Mouse (Mus musculus): ENCODE data around the gene Cnr2. TPM values are rescaled to one million over a fixed set of nuclear protein-coding genes. Genes with fewer than 3 reads are reported as not detected.

Gene Cnr2
- polyA plus RNA-seq, 1 experiment from 2014 or later, result 0.43 TPM

- Histone ChIP-seq H3K4me3 (ENCODE audit: low read length) (no peak overlapping the region; the same call in 1 of the 2 replicates), H3K4me1 (ENCODE audit: control insufficient read depth, insufficient read depth, low read length) (peaks cover 37% of the 10 kb centered on the region)
Measured at GRCm38 (mm10) chr4:135874564-135875535, 20.3 kb upstream of the Cnr2 start.

GRCm38 (mm10) chr4:135875546-135875945 lies 19.6 kb upstream of the Cnr2 start:
- peaks cover 35% of the 10 kb centered on the region for H3K4me1 ChIP-seq (ENCODE audit: control insufficient read depth, insufficient read depth, low read length)
- no peak overlapping the region for H3K4me3 ChIP-seq (ENCODE audit: low read length)
- 40% methylated on average over 7 of the region's 7 CpGs for WGBS
- H3K27me3 ChIP-seq (replicated peaks; ENCODE audit: control insufficient read depth, insufficient read depth, low read length), result no peaks in the 10 kb centered on the region
- H3K27ac ChIP-seq (ENCODE audit: low read length), result peak overlapping the region; percentile 75
- H3K9me3 ChIP-seq (ENCODE audit: control insufficient read depth, low read length), result no peaks in the 10 kb centered on the region
- no peak overlapping the region; the same call in 1 of the 2 replicates for H3K4me2 ChIP-seq (ENCODE audit: low read depth, low read length)
- H3K36me3 ChIP-seq (ENCODE audit: control insufficient read depth, insufficient read depth, low read length), result no peaks in the 10 kb centered on the region; the same call in 1 of the 2 replicates
- no peak for ATAC-seq
- peak overlapping the region; percentile 61; the same call in 1 of the 2 replicates for H3K9ac ChIP-seq (ENCODE audit: low read depth, low read length)

More at GRCm38 (mm10) chr4:135874564-135875535, 20.3 kb upstream of the Cnr2 start:
- no peak for ATAC-seq
- no peaks in the 10 kb centered on the region for H3K9me3 ChIP-seq (ENCODE audit: control insufficient read depth, low read length)
- no peaks in the 10 kb centered on the region for H3K27me3 ChIP-seq (replicated peaks; ENCODE audit: control insufficient read depth, insufficient read depth, low read length)
- peak overlapping the region; percentile 100 for H3K27ac ChIP-seq (ENCODE audit: low read length)
- H3K9ac ChIP-seq (ENCODE audit: low read depth, low read length), result peak overlapping the region; percentile 82; the same call in 1 of the 2 replicates
- no peaks in the 10 kb centered on the region; the same call in 1 of the 2 replicates for H3K36me3 ChIP-seq (ENCODE audit: control insufficient read depth, insufficient read depth, low read length)
- WGBS, result 82% methylated on average over 10 of the region's 10 CpGs
- H3K4me2 ChIP-seq (ENCODE audit: low read depth, low read length), result peak overlapping the region; percentile 76; the same call in 1 of the 2 replicates

- no peaks in the 10 kb centered on the region for H3K9me3 ChIP-seq (ENCODE audit: control insufficient read depth, low read length)
- no peaks in the 10 kb centered on the region for H3K27me3 ChIP-seq (replicated peaks; ENCODE audit: control insufficient read depth, insufficient read depth, low read length)
- WGBS, result 6% methylated on average over 9 of the region's 9 CpGs
- peak overlapping the region; percentile 61; the same call in 1 of the 2 replicates for H3K9ac ChIP-seq (ENCODE audit: low read depth, low read length)
- no peaks in the 10 kb centered on the region; the same call in 1 of the 2 replicates for H3K36me3 ChIP-seq (ENCODE audit: control insufficient read depth, insufficient read depth, low read length)
- H3K4me2 ChIP-seq (ENCODE audit: low read depth, low read length), result peak overlapping the region; percentile 59
- H3K27ac ChIP-seq (ENCODE audit: low read length), result peak overlapping the region; percentile 75
- peak overlapping the region; percentile 16; the same call in 1 of the 2 replicates for H3K4me3 ChIP-seq (ENCODE audit: low read length)
- ATAC-seq, result peak; percentile 5; the same call in 1 of the 2 replicates
- peaks cover 34% of the 10 kb centered on the region for H3K4me1 ChIP-seq (ENCODE audit: control insufficient read depth, insufficient read depth, low read length)
Measured at GRCm38 (mm10) chr4:135875991-135876582, 19.1 kb upstream of the Cnr2 start.

GRCm38 (mm10) chr4:135876583-135877020 lies 18.6 kb upstream of the Cnr2 start:
- H3K4me3 ChIP-seq (ENCODE audit: low read length), result peak overlapping the region; percentile 16
- H3K4me1 ChIP-seq (ENCODE audit: control insufficient read depth, insufficient read depth, low read length), result peaks cover 31% of the 10 kb centered on the region
- H3K36me3 ChIP-seq (ENCODE audit: control insufficient read depth, insufficient read depth, low read length), result no peaks in the 10 kb centered on the region; the same call in 1 of the 2 replicates
- H3K27me3 ChIP-seq (replicated peaks; ENCODE audit: control insufficient read depth, insufficient read depth, low read length), result no peaks in the 10 kb centered on the region
- peak overlapping the region; percentile 61 for H3K9ac ChIP-seq (ENCODE audit: low read depth, low read length)
- H3K4me2 ChIP-seq (ENCODE audit: low read depth, low read length), result peak overlapping the region; percentile 59
- H3K27ac ChIP-seq (ENCODE audit: low read length), result peak overlapping the region; percentile 75
- WGBS, result 1% methylated on average over 16 of the region's 16 CpGs
- no peaks in the 10 kb centered on the region for H3K9me3 ChIP-seq (ENCODE audit: control insufficient read depth, low read length)
- peak; percentile 6; the same call in 1 of the 2 replicates for ATAC-seq

- Histone ChIP-seq H3K4me1 (ENCODE audit: control insufficient read depth, insufficient read depth, low read length) (peaks cover 26% of the 10 kb centered on the region), H3K36me3 (ENCODE audit: control insufficient read depth, insufficient read depth, low read length) (no peaks in the 10 kb centered on the region), H3K4me3 (ENCODE audit: low read length) (no peak overlapping the region), H3K27ac (ENCODE audit: low read length) (no peak overlapping the region), H3K4me2 (ENCODE audit: low read depth, low read length) (no peak overlapping the region), H3K9ac (ENCODE audit: low read depth, low read length) (no peak overlapping the region), H3K9me3 (ENCODE audit: control insufficient read depth, low read length) (no peaks in the 10 kb centered on the region), H3K27me3 (replicated peaks; ENCODE audit: control insufficient read depth, insufficient read depth, low read length) (no peaks in the 10 kb centered on the region)
- WGBS, result 63% methylated on average over 2 of the region's 2 CpGs
- no peak for ATAC-seq
Measured at GRCm38 (mm10) chr4:135877742-135878141, 17.5 kb upstream of the Cnr2 start.

GRCm38 (mm10) chr4:135879021-135879420 lies 16.2 kb upstream of the Cnr2 start:
- Histone ChIP-seq H3K27ac (ENCODE audit: low read length) (no peak overlapping the region), H3K4me3 (ENCODE audit: low read length) (no peak overlapping the region), H3K36me3 (ENCODE audit: control insufficient read depth, insufficient read depth, low read length) (no peaks in the 10 kb centered on the region), H3K4me1 (ENCODE audit: control insufficient read depth, insufficient read depth, low read length) (peaks cover 26% of the 10 kb centered on the region), H3K9ac (ENCODE audit: low read depth, low read length) (no peak overlapping the region), H3K9me3 (ENCODE audit: control insufficient read depth, low read length) (no peaks in the 10 kb centered on the region), H3K27me3 (replicated peaks; ENCODE audit: control insufficient read depth, insufficient read depth, low read length) (no peaks in the 10 kb centered on the region), H3K4me2 (ENCODE audit: low read depth, low read length) (no peak overlapping the region)
- no peak for ATAC-seq
- 73% methylated on average over 6 of the region's 6 CpGs for WGBS

- Histone ChIP-seq H3K9ac (ENCODE audit: low read depth, low read length) (no peak overlapping the region), H3K4me3 (ENCODE audit: low read length) (no peak overlapping the region), H3K4me1 (ENCODE audit: control insufficient read depth, insufficient read depth, low read length) (peaks cover 18% of the 10 kb centered on the region), H3K36me3 (ENCODE audit: control insufficient read depth, insufficient read depth, low read length) (no peaks in the 10 kb centered on the region), H3K9me3 (ENCODE audit: control insufficient read depth, low read length) (no peaks in the 10 kb centered on the region), H3K4me2 (ENCODE audit: low read depth, low read length) (no peak overlapping the region), H3K27ac (ENCODE audit: low read length) (no peak overlapping the region), H3K27me3 (replicated peaks; ENCODE audit: control insufficient read depth, insufficient read depth, low read length) (no peaks in the 10 kb centered on the region)
- no peak for ATAC-seq
- 98% methylated on average over 6 of the region's 6 CpGs for WGBS
Measured at GRCm38 (mm10) chr4:135880018-135880417, 15.2 kb upstream of the Cnr2 start.

- H3K27ac ChIP-seq (ENCODE audit: low read length), result no peak overlapping the region
- 89% methylated on average over 10 of the region's 10 CpGs for WGBS
- H3K9ac ChIP-seq (ENCODE audit: low read depth, low read length), result no peak overlapping the region
- H3K27me3 ChIP-seq (replicated peaks; ENCODE audit: control insufficient read depth, insufficient read depth, low read length), result no peaks in the 10 kb centered on the region
- H3K36me3 ChIP-seq (ENCODE audit: control insufficient read depth, insufficient read depth, low read length), result no peaks in the 10 kb centered on the region
- H3K4me1 ChIP-seq (ENCODE audit: control insufficient read depth, insufficient read depth, low read length), result peaks cover 15% of the 10 kb centered on the region
- no peak overlapping the region for H3K4me2 ChIP-seq (ENCODE audit: low read depth, low read length)
- no peak for ATAC-seq
- no peaks in the 10 kb centered on the region for H3K9me3 ChIP-seq (ENCODE audit: control insufficient read depth, low read length)
- H3K4me3 ChIP-seq (ENCODE audit: low read length), result no peak overlapping the region
Measured at GRCm38 (mm10) chr4:135880576-135880975, 14.6 kb upstream of the Cnr2 start.

- ATAC-seq, result no peak
- peaks cover 1% of the 10 kb centered on the region for H3K4me1 ChIP-seq (ENCODE audit: control insufficient read depth, insufficient read depth, low read length)
- H3K27me3 ChIP-seq (replicated peaks; ENCODE audit: control insufficient read depth, insufficient read depth, low read length), result no peaks in the 10 kb centered on the region
- no peak overlapping the region for H3K27ac ChIP-seq (ENCODE audit: low read length)
- H3K4me3 ChIP-seq (ENCODE audit: low read length), result no peak overlapping the region
- no peak overlapping the region for H3K4me2 ChIP-seq (ENCODE audit: low read depth, low read length)
- WGBS, result 66% methylated on average over 6 of the region's 6 CpGs
- no peaks in the 10 kb centered on the region for H3K36me3 ChIP-seq (ENCODE audit: control insufficient read depth, insufficient read depth, low read length)
- H3K9ac ChIP-seq (ENCODE audit: low read depth, low read length), result no peak overlapping the region
- H3K9me3 ChIP-seq (ENCODE audit: control insufficient read depth, low read length), result no peaks in the 10 kb centered on the region
Measured at GRCm38 (mm10) chr4:135882023-135882422, 13.2 kb upstream of the Cnr2 start.
